Mouse (Mus musculus) heart, adult 9 months (tissue): Measurements from ENCODE around the gene Ch25h.
A peak's percentile ranks its signal among the peaks of the same experiment; 100 is the strongest.

Experiments
- DNase-seq, 2 experiments: peaks; one replicate each; pipeline ENCODE4 v3.0.0; 2022; ENCODE audit warnings: low spot score in 2 of 2

Ch25h gene

DNA sequence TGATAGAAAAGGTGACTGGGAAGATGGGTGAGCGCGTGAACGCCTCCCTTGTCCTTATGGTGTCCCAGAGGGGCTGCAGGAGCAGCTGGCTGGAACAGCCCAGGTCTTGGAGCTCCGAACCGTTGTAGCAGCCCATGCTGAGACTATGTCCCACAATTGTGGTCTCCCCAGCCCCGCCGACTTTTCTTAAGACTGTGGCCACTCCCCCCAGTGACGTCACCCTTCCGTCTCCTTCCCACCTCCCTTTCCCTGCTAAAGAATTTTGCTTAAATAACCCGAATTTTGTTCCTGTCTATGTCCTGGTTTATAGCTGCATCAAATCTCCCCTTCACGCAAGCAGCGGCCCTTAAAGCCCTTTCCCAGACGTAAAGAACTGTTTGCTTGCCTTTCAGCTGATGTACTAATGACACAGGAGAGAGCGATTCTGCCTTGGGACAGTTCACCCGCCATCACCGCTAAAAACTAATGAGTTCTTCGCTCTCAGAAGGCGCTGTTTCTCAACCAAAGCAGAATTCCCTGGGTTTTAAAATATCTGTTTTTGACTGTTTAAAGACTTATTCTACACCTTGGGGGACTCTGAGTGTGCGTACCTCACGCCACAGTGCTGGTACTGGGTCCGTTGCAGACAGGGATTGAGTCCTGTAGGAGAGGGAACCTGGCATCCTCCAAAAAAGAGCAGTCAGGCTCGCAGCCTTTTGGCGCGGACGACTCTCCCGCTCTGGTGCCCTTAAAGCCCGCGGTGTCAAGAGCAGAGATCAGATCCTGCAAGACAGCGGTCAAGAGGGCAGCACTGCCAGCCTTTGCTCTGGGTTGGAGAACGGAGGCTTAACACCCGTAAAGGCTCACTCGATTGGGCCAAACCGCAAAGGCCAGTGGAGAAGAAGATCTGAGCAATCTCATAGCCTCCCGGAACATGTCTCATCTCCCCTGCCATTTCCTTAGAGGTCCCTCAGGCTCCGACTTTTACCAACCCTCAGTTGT is at the start of gene Ch25h:
Ch25h (minus strand) TSS at position 174 of the 981 bp plus-strand sequence.
- peak; percentile 59 to 61 for DNase-seq

DNA sequence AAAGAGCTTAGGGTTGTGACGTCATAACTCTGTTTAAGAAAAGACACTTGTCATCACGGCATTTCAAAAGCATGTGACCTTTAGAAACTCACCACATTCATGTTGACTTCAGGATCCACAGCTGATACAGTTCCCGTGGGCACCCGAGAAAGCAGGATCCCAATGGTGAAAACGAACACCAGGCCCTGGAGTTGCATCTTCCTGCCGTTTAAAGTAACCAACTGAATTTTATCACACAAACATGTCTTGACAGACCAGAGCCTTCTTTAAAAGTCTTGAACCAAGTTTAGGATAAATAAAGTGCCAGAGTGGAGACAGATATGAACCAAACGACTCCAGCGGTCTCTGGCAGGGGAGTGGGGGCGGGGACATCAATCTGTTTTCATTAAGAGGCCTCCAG is 49.7 kb upstream of the Ch25h start:
- no peak for DNase-seq

DNA sequence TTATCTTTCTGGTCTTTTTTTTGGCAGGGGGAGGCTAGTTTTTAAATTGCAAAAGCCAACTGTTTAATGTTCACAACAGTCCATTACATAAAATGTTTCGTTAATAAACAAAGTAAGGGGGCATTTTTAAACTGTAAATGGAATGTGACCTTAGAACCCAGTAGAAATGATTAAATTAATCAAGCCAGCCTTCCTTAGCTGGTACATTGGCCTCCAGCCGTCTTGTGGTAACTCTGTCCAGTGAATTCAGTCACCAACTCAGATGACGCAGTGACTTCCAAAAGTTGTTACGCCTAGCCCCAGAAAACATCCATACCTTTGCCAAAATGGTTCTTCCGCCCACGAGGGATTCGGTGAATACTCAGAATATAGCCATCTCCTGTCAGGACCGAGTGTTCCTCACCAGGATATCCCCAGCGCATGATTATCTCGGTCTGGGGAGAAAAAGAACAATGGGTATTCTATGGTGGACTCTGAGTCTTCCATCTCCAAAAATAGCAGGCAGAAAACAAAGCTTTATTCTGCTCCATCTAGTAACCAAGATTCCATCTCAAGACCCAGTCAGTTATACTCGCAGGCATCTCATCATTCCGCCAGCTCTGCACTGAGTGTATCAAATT is 48.3 kb upstream of the Ch25h start:
- DNase-seq, result peak in 1 of 2 experiments; percentile 37

DNA sequence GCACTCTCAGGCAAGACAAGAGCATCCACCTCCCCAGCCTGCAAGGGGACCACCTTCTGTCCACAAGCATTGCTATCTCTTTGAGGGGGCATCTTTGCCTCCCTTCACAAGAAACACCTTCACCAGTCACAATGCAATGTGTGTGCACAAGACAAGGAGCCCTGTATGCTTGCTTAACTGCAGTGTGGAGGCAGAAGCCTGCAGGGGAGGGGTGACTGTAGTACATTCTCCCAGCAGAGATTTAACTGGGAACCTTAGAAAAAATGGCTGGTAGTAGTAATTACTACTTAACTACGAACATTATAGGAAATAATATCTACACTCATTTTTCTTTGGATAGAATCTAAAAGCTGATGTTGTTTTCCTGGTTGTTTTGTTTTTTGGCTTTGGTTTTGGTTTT is 47.0 kb upstream of the Ch25h start:
- DNase-seq, result no peak

DNA sequence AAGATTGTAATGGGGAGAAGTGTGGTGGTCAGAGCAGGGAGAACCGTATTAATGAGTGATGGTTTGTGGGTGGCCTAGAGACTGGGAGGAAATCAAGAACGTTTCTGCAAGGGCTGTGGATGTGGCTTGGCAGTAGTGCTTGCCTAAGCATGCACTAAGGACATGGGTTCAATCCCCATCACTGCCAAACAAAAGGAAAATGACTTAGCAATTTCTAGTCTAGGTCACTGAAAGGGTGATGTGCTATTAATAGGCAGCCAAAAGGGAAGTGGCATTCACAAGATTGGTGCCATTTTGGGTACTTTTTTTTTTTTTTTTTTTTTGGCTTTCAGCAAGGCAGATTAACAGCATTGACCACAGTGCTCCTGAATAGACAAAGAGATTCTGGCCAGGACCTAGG is 46.4 kb upstream of the Ch25h start:
- DNase-seq, result no peak

DNA sequence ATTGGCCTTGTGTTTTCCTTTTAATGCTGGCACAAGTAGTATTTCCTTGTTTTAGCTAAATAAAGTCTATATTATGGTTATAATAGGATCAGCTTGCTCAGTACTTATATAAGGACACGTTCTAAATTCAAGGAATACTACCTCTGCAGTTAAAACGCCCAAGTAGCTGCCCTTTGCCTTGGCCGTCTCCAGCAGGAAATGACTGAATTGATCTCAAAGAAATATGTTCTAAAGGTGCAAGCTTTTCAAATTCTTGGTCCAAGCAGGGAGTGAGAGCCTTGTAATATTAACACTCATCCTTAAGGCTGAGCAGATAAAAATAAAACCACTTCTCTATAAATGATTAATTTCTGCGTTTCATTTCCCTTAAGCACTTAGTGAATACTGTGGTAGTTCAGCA is 45.1 kb upstream of the Ch25h start:
- DNase-seq, result no peak

DNA sequence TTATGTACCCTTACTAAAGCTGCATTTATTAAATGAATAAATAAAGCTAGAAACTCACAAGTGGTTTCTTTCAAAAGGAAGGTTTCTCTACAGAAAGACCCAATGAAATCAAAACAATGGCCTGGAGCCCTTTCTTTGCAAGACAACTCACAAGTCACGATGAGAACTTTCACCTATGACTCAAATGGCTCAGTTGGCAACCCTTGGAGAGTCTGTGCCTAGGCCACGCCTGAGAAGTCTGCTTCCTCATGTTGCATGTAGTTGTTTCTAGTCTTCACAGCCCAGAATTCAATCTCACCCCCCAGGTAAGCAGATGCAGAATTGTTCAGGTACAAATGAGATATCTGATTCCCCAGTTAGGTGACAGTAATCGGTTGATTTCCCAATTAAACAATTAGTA is 44.7 kb upstream of the Ch25h start:
- no peak for DNase-seq

DNA sequence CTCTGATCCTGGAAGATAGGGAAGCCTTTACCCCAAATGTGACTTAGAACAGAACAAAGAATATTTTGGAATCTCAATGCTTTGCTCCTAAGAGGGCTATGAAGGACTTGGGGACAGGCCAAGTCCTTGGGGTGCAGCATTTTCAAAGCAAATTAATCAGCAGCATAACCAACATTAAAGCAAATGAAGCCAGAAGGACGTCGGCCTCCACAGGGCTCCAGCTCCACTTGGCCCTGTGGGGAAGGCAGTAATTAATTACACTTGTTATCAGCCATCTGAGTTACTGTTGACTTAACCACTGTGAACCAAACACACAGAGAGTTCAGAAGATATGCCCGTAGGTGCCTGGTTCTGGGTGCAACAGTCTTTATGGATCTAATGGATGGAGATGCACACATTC is 43.8 kb upstream of the Ch25h start:
- no peak for DNase-seq

DNA sequence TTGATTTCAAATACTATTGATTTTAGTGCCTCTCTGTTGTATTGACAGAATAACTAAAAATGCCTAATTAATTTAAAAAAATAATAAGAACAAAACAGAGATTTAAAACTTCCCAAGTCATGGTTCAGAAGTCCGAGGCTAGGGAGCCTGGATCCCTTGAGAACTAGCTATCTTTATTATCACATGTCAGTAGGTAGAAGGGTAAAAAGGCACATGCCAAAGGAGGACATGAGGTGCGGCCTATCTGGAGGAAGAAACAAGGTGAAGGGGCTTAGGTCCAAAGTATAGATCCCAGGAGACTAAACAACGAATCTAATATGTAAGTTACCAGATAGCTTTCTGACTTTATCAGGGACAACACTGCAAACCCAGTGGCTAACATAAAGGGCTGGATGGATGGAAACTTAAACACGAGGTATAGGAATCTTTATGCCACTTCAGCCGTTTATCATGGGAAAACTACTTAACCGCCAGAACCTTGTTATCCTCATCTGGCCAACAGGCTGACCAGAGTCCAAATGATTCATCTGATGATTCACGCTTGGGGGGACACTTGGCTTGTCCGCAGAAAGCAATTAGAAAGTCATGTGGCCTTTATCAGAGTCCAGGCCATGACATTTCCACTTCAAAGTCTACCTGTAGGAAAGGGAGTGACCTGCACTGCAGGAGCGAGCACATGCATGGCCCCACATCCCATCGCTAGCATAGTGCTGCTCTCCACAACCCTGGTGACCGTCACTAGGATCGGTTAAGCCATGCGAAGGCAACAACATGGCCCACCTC is 43.0 kb upstream of the Ch25h start:
- no peak for DNase-seq

DNA sequence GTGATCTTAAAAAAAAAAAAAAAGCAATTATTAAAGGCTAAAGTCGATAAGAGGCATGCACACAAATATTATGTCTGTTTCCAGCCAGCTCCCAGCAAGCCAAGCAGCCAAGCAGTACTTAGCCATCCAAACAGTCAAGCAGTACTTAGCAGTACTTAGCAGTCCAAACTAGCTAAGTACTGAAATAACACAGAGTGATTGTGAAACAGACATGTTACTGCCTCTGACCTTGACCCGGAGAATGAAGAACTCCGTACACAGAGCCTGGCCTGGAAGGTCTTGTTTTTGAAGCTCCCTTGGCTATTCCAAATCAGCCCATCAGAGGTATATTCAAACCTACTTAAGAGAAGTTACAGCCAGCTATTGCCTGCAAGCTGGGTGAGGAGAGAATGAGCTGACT is 42.2 kb upstream of the Ch25h start:
- no peak for DNase-seq

DNA sequence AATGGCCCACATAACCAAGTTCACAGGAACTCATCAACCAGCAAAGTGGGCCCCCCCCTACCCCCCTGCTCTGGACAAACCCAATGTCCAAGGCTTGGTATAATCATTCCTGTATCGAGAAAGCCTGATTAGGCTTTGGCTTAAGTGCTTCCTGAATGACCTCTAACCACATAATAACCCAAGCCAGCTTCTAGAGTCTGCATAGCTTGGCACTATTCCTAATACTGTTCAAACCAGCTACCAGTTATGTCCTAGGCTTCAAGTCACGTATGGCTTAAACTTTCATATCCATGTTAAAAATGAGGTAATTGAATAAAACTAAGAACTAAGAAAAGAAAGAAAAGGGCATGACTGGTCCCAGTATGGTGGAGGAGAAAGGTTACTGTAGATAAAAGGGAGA is 41.4 kb upstream of the Ch25h start:
- DNase-seq, result no peak

DNA sequence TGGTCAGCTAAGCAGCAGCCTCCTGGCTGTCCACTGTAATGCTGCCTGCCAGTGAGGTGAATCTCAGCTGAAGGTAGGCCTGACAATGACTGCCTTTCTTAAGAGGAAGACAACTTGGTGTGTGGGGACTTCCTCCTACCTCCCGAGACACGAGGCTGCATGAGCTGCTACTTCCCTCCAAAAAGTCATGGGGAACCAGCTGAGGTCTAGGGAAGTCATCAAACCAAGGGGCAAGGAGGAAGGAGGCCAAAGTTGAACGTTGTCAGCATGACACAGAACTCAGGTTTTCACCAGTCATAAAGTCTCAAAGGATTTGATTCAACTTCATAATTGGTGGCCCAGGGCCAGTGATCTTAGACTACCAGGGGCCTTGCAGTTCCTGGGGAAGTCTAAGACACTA is 40.7 kb upstream of the Ch25h start:
- DNase-seq, result peak; percentile 36 to 60

DNA sequence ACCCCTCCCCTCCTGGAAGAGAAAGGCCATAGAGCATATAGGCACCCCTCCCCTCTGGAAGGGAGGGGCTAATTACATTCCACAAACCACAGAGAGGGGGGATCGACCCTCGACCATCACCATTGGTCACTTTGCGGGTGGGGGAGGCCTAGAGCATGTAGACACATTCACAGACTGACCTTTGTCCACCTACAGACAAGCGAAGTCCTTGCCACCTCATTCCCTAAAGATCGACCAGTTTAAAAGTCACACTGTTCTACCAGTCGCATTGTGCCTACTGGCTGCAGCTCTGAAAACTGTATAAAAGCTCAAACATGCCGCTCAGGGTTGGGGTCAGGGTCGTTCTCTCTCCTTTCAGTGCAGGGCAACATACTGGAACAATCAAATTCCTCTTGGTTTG is 36.6 kb upstream of the Ch25h start:
- no peak for DNase-seq

DNA sequence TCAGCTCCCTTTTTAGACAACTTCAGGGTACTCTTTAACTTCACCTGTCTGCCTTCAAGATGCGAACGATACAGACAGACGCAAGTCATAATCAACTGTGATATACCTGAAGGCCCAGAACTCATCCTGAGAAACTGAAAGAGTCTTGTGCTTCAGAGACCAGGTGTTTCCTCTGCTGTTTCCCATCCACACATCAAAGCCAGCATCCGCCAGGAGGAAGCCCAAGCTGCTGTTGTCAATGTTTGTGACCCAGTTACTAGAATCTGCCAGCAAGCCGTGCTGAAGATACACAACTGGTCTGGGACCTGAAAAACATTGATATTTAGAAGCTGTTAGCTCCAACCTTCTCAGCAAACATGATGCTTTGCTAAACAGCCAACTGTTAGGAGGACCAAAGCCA is 35.8 kb upstream of the Ch25h start:
- peak in 1 of 2 experiments; percentile 41 for DNase-seq

DNA sequence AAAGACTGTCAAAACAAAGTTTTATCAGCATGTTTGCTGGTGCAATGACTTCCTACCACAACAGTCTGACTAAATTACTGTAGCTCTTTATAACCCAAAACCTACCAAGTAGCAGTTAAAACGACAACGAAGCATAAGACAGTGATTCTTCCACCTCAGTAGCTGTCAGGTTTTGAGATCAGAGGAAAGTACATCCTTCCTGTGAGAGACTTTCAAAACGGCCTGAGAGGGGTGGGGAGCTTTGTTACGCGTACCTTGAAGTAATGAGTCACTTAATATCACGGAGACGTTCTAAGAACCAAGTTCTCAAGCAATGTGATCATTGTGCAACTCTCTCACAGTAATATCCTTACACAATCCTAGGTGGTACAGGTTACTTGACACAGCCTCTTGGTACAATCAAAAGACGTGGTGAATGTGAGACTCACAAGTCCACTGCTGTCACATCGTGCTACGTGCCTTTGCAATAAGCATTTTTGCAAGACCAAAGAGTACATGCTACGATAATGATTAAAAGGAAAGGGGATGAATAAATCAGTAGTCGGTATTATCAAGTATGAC is 30.3 kb upstream of the Ch25h start:
- no peak for DNase-seq

DNA sequence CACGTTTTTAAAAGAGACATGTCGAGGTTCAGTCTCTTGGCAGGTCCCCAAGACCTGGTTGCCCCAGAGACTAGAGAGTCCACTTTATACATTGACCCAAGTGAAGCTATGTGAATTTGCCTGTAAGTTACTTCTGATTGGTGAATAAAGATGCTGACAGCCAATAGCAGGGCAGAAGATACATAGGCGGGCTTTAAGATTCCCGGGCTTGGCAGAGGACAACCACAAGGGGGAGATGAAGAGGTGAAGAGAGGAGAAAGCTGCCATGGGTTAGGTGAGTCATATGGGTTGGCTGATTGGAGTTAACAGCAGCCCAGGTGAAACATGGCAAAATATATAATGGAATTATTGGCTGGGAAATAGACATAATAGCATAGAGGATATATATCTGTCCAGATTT is 25.8 kb upstream of the Ch25h start:
- DNase-seq, result peak; percentile 79

DNA sequence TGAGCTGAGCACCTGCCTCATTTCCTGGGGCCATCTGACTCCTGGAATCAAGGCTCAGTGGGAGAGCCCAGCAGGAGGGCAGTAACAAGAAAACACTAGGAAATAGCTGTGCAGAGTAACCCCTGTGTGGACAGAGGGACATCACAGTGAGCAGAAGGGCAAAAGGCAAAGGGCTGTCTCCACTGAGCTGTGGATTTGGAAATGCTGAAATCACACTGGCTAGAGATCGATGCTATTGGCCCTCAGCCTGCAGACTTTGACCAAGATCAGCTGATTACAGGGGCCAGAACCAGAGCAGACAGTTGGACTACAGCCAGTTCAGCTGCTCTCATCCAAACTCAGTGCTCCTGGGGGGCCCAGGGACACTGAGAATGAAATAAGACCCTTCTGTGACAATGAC is 21.4 kb upstream of the Ch25h start:
- no peak for DNase-seq

DNA sequence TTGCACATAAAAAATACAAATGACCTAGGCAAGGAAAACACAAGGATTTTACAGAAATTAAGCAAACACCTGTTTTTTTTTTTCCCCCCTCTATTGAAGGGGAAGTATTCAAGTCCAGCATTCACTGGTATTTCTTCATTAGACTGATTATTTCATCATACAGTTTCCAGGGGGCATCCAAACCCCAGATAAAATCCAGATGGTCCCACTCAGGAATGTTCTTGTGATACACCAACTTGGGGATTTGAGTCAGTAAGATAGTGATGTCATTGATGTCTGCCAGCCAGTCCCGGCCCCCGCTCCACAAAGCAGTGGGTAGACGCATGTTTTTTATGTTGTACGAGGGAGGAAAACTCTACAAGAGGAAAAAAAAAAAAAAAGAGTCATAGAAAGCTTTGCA is 18.9 kb upstream of the Ch25h start:
- DNase-seq, result no peak

DNA sequence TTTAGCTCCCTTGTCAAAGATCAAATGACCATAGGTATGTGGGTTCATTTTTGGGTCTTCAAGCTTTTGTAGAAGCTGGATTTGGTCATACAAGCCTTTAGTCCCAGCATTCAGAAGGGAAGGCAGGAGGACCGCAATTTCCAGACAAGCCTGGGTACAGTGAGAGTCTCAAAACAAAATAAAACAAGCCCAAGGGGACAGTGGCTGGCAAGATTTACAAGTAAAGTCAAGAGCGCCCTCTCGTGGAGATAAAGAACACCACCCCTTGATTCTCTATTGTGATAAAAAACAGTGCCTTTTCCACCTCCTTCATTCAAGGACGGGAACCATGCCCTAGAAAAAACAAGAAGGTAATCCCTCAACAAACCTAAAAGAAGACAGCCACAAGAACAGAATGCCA is 8.6 kb upstream of the Ch25h start:
- peak; percentile 43 to 65 for DNase-seq

DNA sequence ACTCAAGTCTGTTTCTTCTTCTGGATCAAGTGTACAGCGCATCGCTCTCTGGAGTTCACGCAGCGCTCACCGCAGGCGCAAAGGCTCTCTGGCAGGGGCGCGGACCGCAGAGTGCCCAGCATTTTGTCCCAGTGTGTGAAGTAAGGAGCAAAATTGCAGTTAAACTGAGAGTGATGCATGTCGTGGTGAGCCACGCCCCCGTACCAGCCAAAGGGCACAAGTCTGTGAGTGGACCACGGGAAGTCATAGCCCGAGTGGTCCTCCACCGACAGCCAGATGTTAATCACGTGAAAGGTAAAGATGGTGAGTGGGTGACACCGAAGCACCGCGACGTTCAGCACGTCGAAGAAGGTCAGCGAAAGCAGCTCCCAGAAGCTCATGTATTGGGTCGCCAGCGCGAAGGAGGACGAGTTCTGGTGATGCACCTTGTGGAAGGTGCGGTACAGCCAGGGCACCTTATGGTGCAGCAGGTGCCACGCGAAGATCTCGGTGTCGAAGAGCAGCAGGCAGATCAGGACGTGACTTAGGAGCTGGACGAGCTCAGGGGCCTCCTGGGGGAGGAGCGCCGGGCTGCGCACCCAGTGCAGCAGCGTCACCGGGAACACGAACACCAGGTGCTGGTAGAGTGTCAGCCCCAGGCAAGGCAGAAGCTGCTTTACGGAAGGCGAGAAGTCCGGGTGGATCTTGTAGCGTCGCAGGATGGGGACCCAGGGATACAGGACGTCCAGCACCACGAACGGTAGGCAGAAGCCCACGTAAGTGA is 555 bp downstream of the Ch25h start:
- peak in 1 of 2 experiments; percentile 32 for DNase-seq

DNA sequence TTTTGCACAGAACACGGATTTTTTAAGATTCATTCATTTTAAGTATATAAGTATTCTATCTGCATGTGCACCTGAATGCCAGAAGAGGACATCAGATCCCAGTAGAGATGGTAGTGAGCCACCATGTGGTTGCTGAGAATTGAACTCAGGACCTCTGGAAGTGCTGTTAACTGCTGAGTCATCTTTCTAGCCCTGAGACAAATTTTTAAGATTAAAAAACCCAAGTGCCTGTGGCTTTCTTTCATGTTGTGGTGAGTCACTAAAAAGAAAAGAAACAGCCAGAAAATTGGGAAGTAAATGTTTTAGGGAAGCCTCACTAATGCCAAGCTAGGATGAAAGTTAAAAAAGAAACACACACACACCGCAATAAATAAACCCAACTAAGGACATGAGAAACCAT is 3.3 kb downstream of the Ch25h start:
- no peak for DNase-seq
